Mouse (Mus musculus) forebrain, embryonic 15.5 days (tissue): ENCODE results near the gene Sox4. TPM values are rescaled to one million over a fixed set of nuclear protein-coding genes. Genes with fewer than 3 reads are reported as not detected.
A peak's percentile ranks its signal among the peaks of the same experiment; 100 is the strongest.

ENCODE experiments used
- ATAC-seq: fragments of 200-750 bp; cut with Nextera tagmentation; replicated peaks from 2 replicates; pipeline ENCODE4 v1.8.0; 2017; ENCODE audit warnings: mild to moderate bottlenecking, moderate TSS enrichment, moderate library complexity
- H3K27ac ChIP-seq: fragments of 300-500 bp; sonication (generic); replicated peaks from 2 replicates; pipeline ENCODE4 v1.5.1; 2015; ENCODE audit warnings: mild to moderate bottlenecking, inconsistent platforms
- H3K27me3 ChIP-seq: fragments of 300-500 bp; sonication (generic); 2 replicates; pipeline ENCODE4 v1.6.1; 2015; ENCODE audit warnings: inconsistent platforms
- H3K36me3 ChIP-seq: fragments of 300-500 bp; sonication (generic); 2 replicates; pipeline ENCODE4 v1.6.1; 2015; ENCODE audit warnings: mild to moderate bottlenecking, inconsistent platforms
- H3K4me1 ChIP-seq: fragments of 300-500 bp; sonication (generic); 2 replicates; pipeline ENCODE4 v1.6.1; 2015; ENCODE audit warnings: inconsistent platforms
- H3K4me2 ChIP-seq: fragments of 300-500 bp; sonication (generic); replicated peaks from 2 replicates; pipeline ENCODE4 v1.6.1; 2015; ENCODE audit warnings: mild to moderate bottlenecking, inconsistent platforms
- H3K4me3 ChIP-seq: fragments of 300-500 bp; sonication (generic); 2 replicates; pipeline ENCODE4 v1.5.1; 2015; ENCODE audit warnings: mild to moderate bottlenecking, inconsistent platforms
- H3K9ac ChIP-seq: fragments of 300-500 bp; sonication (generic); replicated peaks from 2 replicates; pipeline ENCODE4 v1.6.1; 2015; ENCODE audit warnings: mild to moderate bottlenecking, inconsistent platforms
- H3K9me3 ChIP-seq: fragments of 300-500 bp; sonication (generic); 2 replicates; pipeline ENCODE4 v1.6.1; 2016; ENCODE audit warnings: inconsistent platforms
- WGBS: fragments of 180-500 bp; shearing (Covaris S2); methylation state at CpG from one replicate; pipeline ENCODE4 v1.1.7; 2015; ENCODE audit warnings: mixed read lengths; 5-methylcytosine and 5-hydroxymethylcytosine counted together
- polyA plus RNA-seq: library from polyadenylated mRNA; unstranded; fragments of >200 nt; fragmentation: Nextera tagmentation; extraction: Ambion mirVana; gene quantifications from 2 replicates; pipeline ENCODE4 v1.2.1, GENCODE M21; 2015

Gene Sox4
- polyA plus RNA-seq, 1 experiment from 2014 or later: 362 TPM

- Histone ChIP-seq H3K4me2 (peak overlapping the region; percentile 44), H3K4me3 (peak overlapping the region; percentile 97), H3K4me1 (peaks cover 27% of the 10 kb centered on the region), H3K9me3 (no peaks in the 10 kb centered on the region), H3K27ac (peak overlapping the region; percentile 100), H3K27me3 (no peaks in the 10 kb centered on the region), H3K36me3 (no peaks in the 10 kb centered on the region), H3K9ac (peak overlapping the region; percentile 100)
- peak; percentile 60 for ATAC-seq
- WGBS: under 1% methylated on average over 98 of the region's 98 CpGs
Measured at GRCm38 (mm10) chr13:28952576-28953571, 639 bp downstream of the Sox4 start.

- H3K27me3 ChIP-seq: no peaks in the 10 kb centered on the region
- peaks cover 28% of the 10 kb centered on the region for H3K4me1 ChIP-seq
- H3K4me2 ChIP-seq: peak overlapping the region; percentile 44
- no peak for ATAC-seq
- H3K27ac ChIP-seq: peak overlapping the region; percentile 100
- under 1% methylated on average over 91 of the region's 92 CpGs for WGBS
- H3K9ac ChIP-seq: peak overlapping the region; percentile 100
- no peaks in the 10 kb centered on the region for H3K9me3 ChIP-seq
- peak overlapping the region; percentile 97 for H3K4me3 ChIP-seq
- H3K36me3 ChIP-seq: no peaks in the 10 kb centered on the region
Measured at GRCm38 (mm10) chr13:28951691-28952575, 1.6 kb downstream of the Sox4 start.

GRCm38 (mm10) chr13:28950623-28951491 lies 2.7 kb downstream of the Sox4 start:
- H3K4me1 ChIP-seq: peaks cover 34% of the 10 kb centered on the region
- no peak for ATAC-seq
- H3K27ac ChIP-seq: peak overlapping the region; percentile 100
- peak overlapping the region; percentile 100 for H3K9ac ChIP-seq
- no peaks in the 10 kb centered on the region for H3K36me3 ChIP-seq
- peak overlapping the region; percentile 44 for H3K4me2 ChIP-seq
- peak overlapping the region; percentile 97 for H3K4me3 ChIP-seq
- WGBS: 0% methylated on average over 32 of the region's 32 CpGs
- no peaks in the 10 kb centered on the region for H3K27me3 ChIP-seq
- no peaks in the 10 kb centered on the region for H3K9me3 ChIP-seq

- 0% methylated on average over 9 of the region's 9 CpGs for WGBS
- peak overlapping the region; percentile 100 for H3K9ac ChIP-seq
- ATAC-seq: no peak
Measured at GRCm38 (mm10) chr13:28950266-28950622, 3.3 kb downstream of the Sox4 start.

GRCm38 (mm10) chr13:28949279-28949915 lies 4.1 kb downstream of the Sox4 start:
- peak overlapping the region; percentile 71 for H3K9ac ChIP-seq
- peak overlapping the region; percentile 81 for H3K4me2 ChIP-seq
- H3K27me3 ChIP-seq: no peaks in the 10 kb centered on the region
- no peaks in the 10 kb centered on the region for H3K9me3 ChIP-seq
- no peak for ATAC-seq
- H3K36me3 ChIP-seq: no peaks in the 10 kb centered on the region; the same call in 1 of the 2 replicates
- under 1% methylated on average over 11 of the region's 11 CpGs for WGBS
- H3K4me1 ChIP-seq: peaks cover 31% of the 10 kb centered on the region
- peak overlapping the region; percentile 93 for H3K27ac ChIP-seq
- peak overlapping the region; percentile 97 for H3K4me3 ChIP-seq

More at GRCm38 (mm10) chr13:28950266-28950622, 3.3 kb downstream of the Sox4 start:
- no peaks in the 10 kb centered on the region for H3K27me3 ChIP-seq
- H3K9me3 ChIP-seq: no peaks in the 10 kb centered on the region
- peaks cover 34% of the 10 kb centered on the region for H3K4me1 ChIP-seq
- peak overlapping the region; percentile 97 for H3K4me3 ChIP-seq
- no peaks in the 10 kb centered on the region; the same call in 1 of the 2 replicates for H3K36me3 ChIP-seq
- H3K4me2 ChIP-seq: peak overlapping the region; percentile 44
- H3K27ac ChIP-seq: peak overlapping the region; percentile 100

- ATAC-seq: no peak
- Histone ChIP-seq H3K4me2 (peak overlapping the region; percentile 81), H3K9ac (peak overlapping the region; percentile 71), H3K27me3 (no peaks in the 10 kb centered on the region), H3K9me3 (no peaks in the 10 kb centered on the region), H3K4me1 (peaks cover 25% of the 10 kb centered on the region), H3K27ac (peak overlapping the region; percentile 93), H3K36me3 (no peaks in the 10 kb centered on the region; the same call in 1 of the 2 replicates), H3K4me3 (peak overlapping the region; percentile 97)
- WGBS: 1% methylated on average over 10 of the region's 10 CpGs
Measured at GRCm38 (mm10) chr13:28948541-28948940, 5.0 kb downstream of the Sox4 start.

GRCm38 (mm10) chr13:28947740-28948441 lies 5.6 kb downstream of the Sox4 start:
- peak overlapping the region; percentile 93 for H3K27ac ChIP-seq
- peak overlapping the region; percentile 97 for H3K4me3 ChIP-seq
- peak overlapping the region; percentile 81 for H3K4me2 ChIP-seq
- H3K27me3 ChIP-seq: no peaks in the 10 kb centered on the region
- H3K36me3 ChIP-seq: no peaks in the 10 kb centered on the region; the same call in 1 of the 2 replicates
- H3K4me1 ChIP-seq: peaks cover 25% of the 10 kb centered on the region
- 19% methylated on average over 7 of the region's 7 CpGs for WGBS
- H3K9ac ChIP-seq: peak overlapping the region; percentile 71
- H3K9me3 ChIP-seq: no peaks in the 10 kb centered on the region
- peak; percentile 12 for ATAC-seq

- 0 out of 2 replicates have a peak, but pooled peaks have one; percentile 9 for ATAC-seq
- 43% methylated on average over 8 of the region's 8 CpGs for WGBS
- 0 out of 2 replicates have a peak overlapping the region, but pooled peaks have one; percentile 71 for H3K9ac ChIP-seq
Measured at GRCm38 (mm10) chr13:28946565-28947135, 6.9 kb downstream of the Sox4 start.

GRCm38 (mm10) chr13:28945681-28946080 lies 7.8 kb downstream of the Sox4 start:
- no peak for ATAC-seq
- H3K4me3 ChIP-seq: no peak overlapping the region
- no peak overlapping the region for H3K4me2 ChIP-seq
- H3K4me1 ChIP-seq: peaks cover 35% of the 10 kb centered on the region
- 95% methylated on average over 5 of the region's 5 CpGs for WGBS
- no peak overlapping the region; the same call in 1 of the 2 replicates for H3K27ac ChIP-seq
- no peaks in the 10 kb centered on the region for H3K9me3 ChIP-seq
- no peak overlapping the region for H3K9ac ChIP-seq
- no peaks in the 10 kb centered on the region for H3K27me3 ChIP-seq
- H3K36me3 ChIP-seq: no peaks in the 10 kb centered on the region; the same call in 1 of the 2 replicates

More at GRCm38 (mm10) chr13:28946565-28947135, 6.9 kb downstream of the Sox4 start:
- Histone ChIP-seq H3K9me3 (no peaks in the 10 kb centered on the region), H3K27ac (peak overlapping the region; percentile 93), H3K4me2 (peak overlapping the region; percentile 81), H3K4me1 (peaks cover 35% of the 10 kb centered on the region), H3K36me3 (no peaks in the 10 kb centered on the region; the same call in 1 of the 2 replicates), H3K4me3 (peak overlapping the region; percentile 97; the same call in 1 of the 2 replicates), H3K27me3 (no peaks in the 10 kb centered on the region)

- no peak overlapping the region for H3K4me3 ChIP-seq
- H3K9me3 ChIP-seq: no peaks in the 10 kb centered on the region
- H3K36me3 ChIP-seq: no peaks in the 10 kb centered on the region; the same call in 1 of the 2 replicates
- H3K4me1 ChIP-seq: peaks cover 27% of the 10 kb centered on the region
- H3K9ac ChIP-seq: no peak overlapping the region
- no peaks in the 10 kb centered on the region for H3K27me3 ChIP-seq
- 61% methylated on average over 4 of the region's 4 CpGs for WGBS
- H3K4me2 ChIP-seq: no peak overlapping the region
- H3K27ac ChIP-seq: no peak overlapping the region
- no peak for ATAC-seq
Measured at GRCm38 (mm10) chr13:28942926-28943325, 10.6 kb downstream of the Sox4 start.
